Mouse (Mus musculus): Measurements from ENCODE around the gene Ncoa6. TPM values are rescaled to one million over a fixed set of nuclear protein-coding genes. Genes with fewer than 3 reads are reported as not detected.

Gene Ncoa6
- polyA plus RNA-seq, 1 experiment from 2014 or later: 32.7 TPM

DNA sequence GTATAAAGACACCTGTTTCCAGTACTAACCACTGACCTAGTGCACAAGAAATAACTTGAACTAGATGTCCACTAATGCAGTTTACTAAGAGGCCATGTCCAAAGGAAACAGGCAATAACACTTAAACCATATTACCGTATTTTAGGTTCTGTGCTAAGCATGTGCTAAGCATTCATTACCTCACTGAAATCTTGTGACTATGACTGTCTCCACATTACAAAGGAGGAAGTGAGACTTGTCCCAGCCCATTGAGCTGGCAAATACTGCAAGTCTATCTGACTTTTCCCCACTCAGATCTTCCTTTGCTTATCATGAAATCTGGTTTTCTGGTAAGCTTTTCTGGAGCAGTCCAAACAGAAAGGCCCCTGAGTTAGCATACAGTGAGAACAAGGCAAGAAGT, 69.1 kb downstream of the Ncoa6 start:
- no peak overlapping the region for H3K4me2 ChIP-seq (replicated peaks)
- H3K9me3 ChIP-seq: no peaks in the 10 kb centered on the region
- no peak overlapping the region for H3K9ac ChIP-seq (replicated peaks)
- no peaks in the 10 kb centered on the region for H3K27me3 ChIP-seq
- 90% methylated on average over 1 of the region's 1 CpGs for WGBS
- ATAC-seq (ENCODE audit: low FRiP score, low read depth): no peak
- no peak overlapping the region for H3K4me3 ChIP-seq
- no peaks in the 10 kb centered on the region for H3K4me1 ChIP-seq
- H3K36me3 ChIP-seq: peaks cover 73% of the 10 kb centered on the region
- H3K27ac ChIP-seq (replicated peaks): no peak overlapping the region

DNA sequence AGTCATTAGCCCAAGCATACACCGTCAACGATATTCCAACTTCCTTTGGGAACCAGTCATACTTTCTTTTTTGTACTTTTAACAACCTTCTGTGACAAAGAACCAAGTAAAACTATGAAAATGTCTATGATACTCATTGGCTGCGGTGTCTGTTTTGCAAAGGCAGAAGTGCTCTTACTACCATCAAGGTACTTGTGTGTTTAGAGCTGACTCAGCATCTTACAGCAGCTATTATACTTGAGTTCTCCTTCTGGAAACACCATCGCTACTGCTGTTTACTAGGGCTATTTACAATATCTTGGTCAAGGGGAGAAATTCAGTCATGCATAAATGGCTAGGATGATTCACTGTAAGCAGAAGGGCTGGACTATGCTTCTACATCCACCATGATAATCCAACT, 71.8 kb downstream of the Ncoa6 start:
- Histone ChIP-seq H3K4me1 (no peaks in the 10 kb centered on the region), H3K36me3 (peaks cover 69% of the 10 kb centered on the region), H3K27ac (replicated peaks) (no peak overlapping the region), H3K4me3 (no peak overlapping the region), H3K9ac (replicated peaks) (no peak overlapping the region), H3K27me3 (no peaks in the 10 kb centered on the region), H3K9me3 (no peaks in the 10 kb centered on the region), H3K4me2 (replicated peaks) (no peak overlapping the region)
- WGBS: 98% methylated on average over 4 of the region's 4 CpGs
- ATAC-seq (ENCODE audit: low FRiP score, low read depth): no peak

DNA sequence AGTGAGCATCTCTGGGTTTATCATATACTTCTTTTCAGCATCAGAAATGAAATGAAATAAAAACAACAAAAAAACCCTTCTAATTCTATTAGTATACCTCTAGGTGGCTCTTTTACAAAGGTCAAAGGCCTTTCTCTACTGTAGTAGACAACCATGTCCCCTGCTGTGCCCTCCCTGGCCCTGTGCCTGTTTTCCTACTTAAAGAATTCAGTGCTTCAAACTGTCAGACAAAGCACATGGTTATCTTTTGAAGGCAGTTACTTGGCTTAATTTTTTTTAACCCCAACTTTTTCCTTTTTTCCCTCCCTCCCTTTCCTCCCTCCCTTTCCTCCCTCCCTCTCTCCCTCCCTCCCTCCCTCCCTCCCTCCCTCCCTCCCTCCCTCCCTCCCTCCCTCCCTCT, 73.4 kb downstream of the Ncoa6 start:
- Histone ChIP-seq H3K36me3 (peaks cover 62% of the 10 kb centered on the region), H3K27ac (replicated peaks) (no peak overlapping the region), H3K9me3 (no peaks in the 10 kb centered on the region), H3K27me3 (no peaks in the 10 kb centered on the region), H3K4me3 (no peak overlapping the region), H3K4me2 (replicated peaks) (no peak overlapping the region), H3K9ac (replicated peaks) (no peak overlapping the region), H3K4me1 (no peaks in the 10 kb centered on the region)
- no peak for ATAC-seq (ENCODE audit: low FRiP score, low read depth)

DNA sequence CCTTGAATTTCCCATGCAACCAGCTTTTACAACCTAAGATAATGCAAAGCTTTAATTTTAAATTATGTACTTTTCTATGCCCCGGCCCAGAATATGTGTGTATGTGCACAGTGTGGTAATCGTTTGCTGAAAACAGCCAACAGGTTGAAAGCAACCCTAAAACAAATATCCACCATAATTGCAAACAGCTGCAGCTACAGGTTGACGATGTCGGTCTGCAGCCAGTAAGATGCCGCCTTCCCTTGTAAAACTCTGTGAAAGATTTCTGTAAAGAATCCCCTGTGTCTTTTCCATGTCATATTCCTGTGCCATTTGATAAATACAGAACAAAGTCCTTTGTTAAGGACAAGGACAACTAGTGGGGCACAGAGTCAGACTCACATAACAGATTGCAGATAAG, 79.1 kb downstream of the Ncoa6 start:
- peaks cover 51% of the 10 kb centered on the region for H3K36me3 ChIP-seq
- no peak overlapping the region for H3K4me3 ChIP-seq
- H3K4me1 ChIP-seq: no peaks in the 10 kb centered on the region
- ATAC-seq (ENCODE audit: low FRiP score, low read depth): no peak
- WGBS: 88% methylated on average over 5 of the region's 5 CpGs
- no peak overlapping the region for H3K9ac ChIP-seq (replicated peaks)
- H3K9me3 ChIP-seq: no peaks in the 10 kb centered on the region
- no peak overlapping the region for H3K4me2 ChIP-seq (replicated peaks)
- no peaks in the 10 kb centered on the region for H3K27me3 ChIP-seq
- no peak overlapping the region for H3K27ac ChIP-seq (replicated peaks)

DNA sequence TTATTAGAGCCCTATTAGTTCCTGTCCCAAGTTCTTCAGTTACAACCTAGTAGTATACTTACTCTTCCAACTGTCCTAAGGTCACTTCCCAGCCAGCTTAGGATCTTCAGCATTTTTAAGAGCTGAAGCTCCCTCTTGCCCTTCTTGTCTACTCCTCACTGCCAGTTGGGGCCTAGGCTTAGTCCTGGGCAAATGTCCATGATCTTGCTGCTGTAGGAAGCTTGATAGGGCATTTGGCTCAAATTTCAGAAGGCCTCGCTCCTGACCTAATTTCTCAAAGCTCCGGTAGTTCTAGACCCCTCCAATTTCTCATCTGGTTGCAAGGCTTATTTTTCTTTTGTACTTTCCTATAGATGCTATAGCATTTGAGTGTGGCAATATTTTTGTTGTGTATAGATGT, 85.1 kb downstream of the Ncoa6 start:
- ATAC-seq (ENCODE audit: low FRiP score, low read depth): no peak
- H3K4me3 ChIP-seq: no peak overlapping the region
- H3K9me3 ChIP-seq: no peaks in the 10 kb centered on the region
- 95% methylated on average over 2 of the region's 2 CpGs for WGBS
- H3K27ac ChIP-seq (replicated peaks): no peak overlapping the region
- H3K4me2 ChIP-seq (replicated peaks): no peak overlapping the region
- no peaks in the 10 kb centered on the region for H3K27me3 ChIP-seq
- peaks cover 62% of the 10 kb centered on the region for H3K36me3 ChIP-seq
- peaks cover 26% of the 10 kb centered on the region for H3K4me1 ChIP-seq
- no peak overlapping the region for H3K9ac ChIP-seq (replicated peaks)

DNA sequence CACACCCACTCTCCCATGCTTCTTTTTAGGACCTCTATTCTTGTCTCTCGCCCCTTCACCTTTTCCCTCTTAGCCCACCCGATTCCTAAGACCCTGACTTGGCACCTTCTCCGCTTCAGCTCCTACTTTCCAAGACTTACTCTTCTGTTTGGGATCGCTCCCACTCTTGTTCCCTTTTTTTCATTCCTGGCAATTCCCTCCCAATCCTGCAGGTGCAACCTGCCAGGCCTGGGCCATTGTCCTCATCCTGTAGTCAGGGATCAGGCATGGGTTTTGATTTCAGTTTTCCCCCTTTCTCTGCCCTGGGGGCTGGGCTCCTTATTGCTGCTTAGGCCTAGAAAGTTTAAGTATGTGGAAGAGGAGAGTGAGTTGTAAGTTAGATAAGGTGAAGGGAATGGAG, 86.6 kb downstream of the Ncoa6 start:
- no peaks in the 10 kb centered on the region for H3K27me3 ChIP-seq
- peaks cover 58% of the 10 kb centered on the region for H3K36me3 ChIP-seq
- ATAC-seq (ENCODE audit: low FRiP score, low read depth): no peak
- H3K9ac ChIP-seq (replicated peaks): peak overlapping the region; percentile 0; the same call in 1 of the 2 replicates
- no peak overlapping the region for H3K4me3 ChIP-seq
- no peak overlapping the region for H3K27ac ChIP-seq (replicated peaks)
- no peak overlapping the region; the same call in 1 of the 2 replicates for H3K4me2 ChIP-seq (replicated peaks)
- peaks cover 39% of the 10 kb centered on the region for H3K4me1 ChIP-seq
- WGBS: 53% methylated on average over 4 of the region's 4 CpGs
- no peaks in the 10 kb centered on the region for H3K9me3 ChIP-seq

DNA sequence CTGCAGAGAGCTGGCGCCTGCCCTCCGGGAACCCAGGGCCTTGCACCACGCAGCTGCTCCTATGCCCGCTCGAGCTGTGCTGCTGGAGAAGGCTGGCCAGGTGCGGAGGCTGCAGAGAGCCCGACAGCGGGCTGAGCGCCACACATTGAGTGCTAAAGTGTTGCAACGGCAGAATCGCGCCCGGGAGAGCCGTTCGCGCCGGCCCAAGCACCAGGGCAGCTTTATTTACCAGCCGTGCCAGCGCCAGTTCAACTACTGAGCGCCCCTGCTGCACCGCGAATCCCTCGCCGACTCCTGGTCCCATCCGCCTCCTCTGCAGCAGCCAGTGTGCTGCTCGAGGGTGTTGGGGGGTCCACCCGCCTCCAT, 87.2 kb downstream of the Ncoa6 start:
- H3K4me3 ChIP-seq: no peak overlapping the region
- H3K4me2 ChIP-seq (replicated peaks): peak overlapping the region; percentile 26
- peaks cover 39% of the 10 kb centered on the region for H3K4me1 ChIP-seq
- no peak for ATAC-seq (ENCODE audit: low FRiP score, low read depth)
- WGBS: 17% methylated on average over 27 of the region's 27 CpGs
- no peak overlapping the region for H3K27ac ChIP-seq (replicated peaks)
- no peaks in the 10 kb centered on the region for H3K27me3 ChIP-seq
- peaks cover 58% of the 10 kb centered on the region for H3K36me3 ChIP-seq
- peak overlapping the region; percentile 0; the same call in 1 of the 2 replicates for H3K9ac ChIP-seq (replicated peaks)
- no peaks in the 10 kb centered on the region for H3K9me3 ChIP-seq

DNA sequence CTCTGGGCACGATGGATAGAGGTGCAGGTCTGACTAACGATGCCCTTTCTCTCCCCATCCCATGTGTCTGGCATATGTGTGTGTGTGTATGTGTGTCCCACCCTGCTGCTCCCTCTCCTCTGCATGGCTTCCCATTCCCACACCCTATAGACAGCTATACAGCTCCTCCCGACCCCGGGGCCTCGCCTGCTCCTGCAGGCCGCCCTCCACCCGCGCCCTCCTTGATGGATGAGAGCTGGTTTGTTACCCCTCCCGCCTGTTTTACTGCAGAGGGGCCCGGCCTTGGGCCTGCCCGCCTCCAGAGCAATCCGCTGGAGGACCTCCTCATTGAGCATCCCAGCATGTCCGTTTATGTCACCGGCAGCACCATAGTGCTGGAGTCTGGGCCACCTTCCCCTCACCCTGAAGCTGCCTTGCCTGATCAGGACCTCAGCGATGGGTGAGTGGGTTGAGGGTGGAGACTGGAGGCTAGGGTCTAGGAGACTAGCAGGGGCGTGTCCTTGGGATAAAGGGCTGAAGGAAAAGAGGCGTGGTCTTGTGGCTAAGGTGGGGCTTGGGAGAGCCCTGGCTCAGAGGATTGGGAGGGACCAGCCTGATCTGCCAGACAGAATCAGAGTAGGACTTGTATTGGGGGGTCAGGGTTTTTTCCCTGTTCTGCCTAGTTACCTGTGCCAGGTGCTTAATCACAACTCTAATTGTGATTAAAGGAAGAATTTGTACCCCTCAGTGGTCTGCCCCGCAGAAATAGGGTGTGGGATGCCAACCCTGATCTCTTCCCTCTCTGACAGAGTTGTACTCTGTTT, 87.8 kb downstream of the Ncoa6 start:
- 55% methylated on average over 18 of the region's 18 CpGs for WGBS
- H3K36me3 ChIP-seq: peaks cover 52% of the 10 kb centered on the region
- H3K27ac ChIP-seq (replicated peaks): no peak overlapping the region; the same call in 1 of the 2 replicates
- peak overlapping the region; percentile 7; the same call in 1 of the 2 replicates for H3K9ac ChIP-seq (replicated peaks)
- no peak overlapping the region for H3K4me3 ChIP-seq
- H3K27me3 ChIP-seq: 0 out of 2 replicates have a peak, but pooled peaks cover under 1% of the 10 kb centered on the region
- H3K4me2 ChIP-seq (replicated peaks): peak overlapping the region; percentile 26
- no peaks in the 10 kb centered on the region for H3K9me3 ChIP-seq
- ATAC-seq (ENCODE audit: low FRiP score, low read depth): no peak
- H3K4me1 ChIP-seq: peaks cover 40% of the 10 kb centered on the region

DNA sequence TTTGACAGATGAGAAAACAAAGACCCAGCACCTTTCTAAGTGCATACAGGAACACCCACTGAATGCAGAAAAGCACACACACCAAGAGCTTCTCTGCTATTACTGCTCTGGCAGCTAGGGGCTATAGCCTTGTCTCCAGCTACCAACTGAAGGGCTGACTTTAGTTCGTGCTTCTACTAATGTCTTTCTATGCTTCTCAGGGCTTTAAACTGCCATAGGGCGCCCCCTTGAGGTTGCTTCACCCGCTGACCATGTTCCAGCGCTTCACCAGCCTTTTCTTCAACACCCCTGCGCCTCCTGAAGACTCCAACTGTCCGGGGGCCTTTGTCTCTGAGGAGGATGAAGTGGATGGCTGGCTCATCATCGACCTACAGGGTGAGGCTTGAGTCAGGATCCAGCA, 88.6 kb downstream of the Ncoa6 start:
- Histone ChIP-seq H3K4me2 (replicated peaks) (peak overlapping the region; percentile 26; the same call in 1 of the 2 replicates), H3K4me3 (0 out of 2 replicates have a peak overlapping the region, but pooled peaks have one; percentile 6), H3K4me1 (peaks cover 45% of the 10 kb centered on the region), H3K27me3 (peaks cover 9% of the 10 kb centered on the region), H3K9me3 (no peaks in the 10 kb centered on the region), H3K36me3 (peaks cover 46% of the 10 kb centered on the region), H3K9ac (replicated peaks) (0 out of 2 replicates have a peak overlapping the region, but pooled peaks have one; percentile 0), H3K27ac (replicated peaks) (no peak overlapping the region)
- WGBS: 22% methylated on average over 7 of the region's 7 CpGs
- ATAC-seq (ENCODE audit: low FRiP score, low read depth): no peak

DNA sequence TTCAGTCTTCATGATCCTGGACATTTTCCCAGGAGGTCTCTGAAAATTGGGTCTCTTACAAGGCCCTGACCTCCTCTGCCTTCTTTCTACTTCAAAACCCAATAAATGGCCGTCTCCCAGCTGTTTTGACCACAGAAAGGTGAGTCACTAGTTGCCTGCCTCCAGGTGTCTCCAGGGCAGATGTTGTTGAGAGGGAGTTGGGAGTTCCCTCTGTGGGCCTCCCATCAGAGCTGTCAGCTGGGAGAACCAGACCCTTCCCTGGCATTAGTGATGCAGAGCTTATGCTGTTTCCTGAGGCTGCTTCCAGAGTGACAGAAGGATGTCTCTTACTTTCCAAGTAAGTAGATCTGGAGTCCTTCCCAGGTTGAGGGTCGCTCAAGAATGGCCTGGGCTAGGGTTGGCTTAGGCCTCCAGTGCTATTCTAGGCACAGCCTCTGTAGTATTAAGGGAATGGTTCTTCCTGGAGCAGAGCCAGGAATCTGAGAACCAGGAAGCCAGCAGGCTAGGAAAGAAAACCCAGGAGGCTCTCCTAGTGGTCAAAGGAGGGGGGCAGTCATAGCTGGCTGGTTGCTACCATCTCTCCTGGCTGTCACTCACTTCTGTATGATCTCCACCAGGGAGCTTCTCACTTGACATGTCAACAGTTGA, 90.8 kb downstream of the Ncoa6 start:
- Histone ChIP-seq H3K4me3 (peak overlapping the region; percentile 76), H3K9me3 (no peaks in the 10 kb centered on the region), H3K4me2 (replicated peaks) (peak overlapping the region; percentile 58), H3K27ac (replicated peaks) (no peak overlapping the region), H3K36me3 (peaks cover 27% of the 10 kb centered on the region), H3K9ac (replicated peaks) (peak overlapping the region; percentile 52), H3K4me1 (peaks cover 45% of the 10 kb centered on the region), H3K27me3 (peaks cover 20% of the 10 kb centered on the region)
- WGBS: 84% methylated on average over 2 of the region's 2 CpGs
- no peak for ATAC-seq (ENCODE audit: low FRiP score, low read depth)

DNA sequence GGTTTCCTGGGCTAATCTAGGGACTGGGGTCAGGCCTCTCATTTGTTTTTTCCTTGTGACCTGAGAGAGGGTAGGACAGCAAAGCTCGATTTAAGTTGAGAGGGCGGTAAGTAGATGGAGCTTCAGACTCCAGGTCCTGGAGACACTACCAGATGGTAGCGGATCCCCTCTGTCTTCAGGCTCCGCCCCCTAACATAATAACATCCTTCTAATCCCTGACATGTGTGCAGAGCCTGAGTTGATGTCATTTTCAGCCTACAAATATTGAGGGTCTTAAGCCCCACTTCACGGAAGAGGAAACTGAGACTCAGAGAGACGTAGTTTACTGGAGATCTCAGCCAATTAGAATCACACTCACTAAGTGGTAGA, 91.4 kb downstream of the Ncoa6 start:
- Histone ChIP-seq H3K4me1 (peaks cover 45% of the 10 kb centered on the region), H3K36me3 (peaks cover 21% of the 10 kb centered on the region), H3K9ac (replicated peaks) (peak overlapping the region; percentile 86), H3K27ac (replicated peaks) (peak overlapping the region; percentile 97), H3K4me3 (peak overlapping the region; percentile 76), H3K27me3 (peaks cover 20% of the 10 kb centered on the region), H3K4me2 (replicated peaks) (peak overlapping the region; percentile 58), H3K9me3 (no peaks in the 10 kb centered on the region)
- 16% methylated on average over 6 of the region's 6 CpGs for WGBS
- ATAC-seq (ENCODE audit: low FRiP score, low read depth): peak; percentile 24

DNA sequence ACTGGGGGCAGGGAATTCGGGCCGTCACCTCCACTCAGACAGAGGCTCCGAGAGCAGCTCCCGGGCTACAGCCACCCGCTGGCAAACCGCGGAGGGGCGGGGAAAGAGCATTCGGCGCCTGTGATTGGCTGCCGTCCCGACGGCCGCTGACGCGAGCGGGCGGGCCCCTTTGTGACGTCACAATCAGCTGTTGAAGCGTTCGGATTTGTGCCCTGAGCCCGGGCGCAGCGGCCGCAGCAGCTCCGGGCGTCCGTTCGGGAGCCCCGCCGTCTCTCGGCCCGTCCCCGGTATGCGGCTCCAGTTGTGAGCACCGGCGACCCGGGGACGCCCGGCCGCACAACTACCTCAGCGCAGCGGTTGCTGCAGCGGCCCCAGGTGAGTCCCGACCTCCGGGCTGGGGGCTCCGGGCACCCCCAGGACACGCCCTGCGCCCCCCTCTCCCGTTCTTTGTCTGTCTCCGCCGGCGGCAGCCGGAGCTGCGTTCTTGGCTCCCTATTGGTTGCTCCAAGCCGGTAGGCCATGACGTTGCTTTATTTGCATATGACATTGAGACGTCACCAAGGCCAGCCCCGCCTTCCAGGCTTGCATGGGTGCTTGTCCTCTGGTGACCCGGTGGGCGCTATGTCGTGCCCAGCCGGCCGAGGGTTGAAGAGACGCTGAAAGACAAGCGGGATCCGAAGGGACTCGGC, 91.9 kb downstream of the Ncoa6 start:
- H3K9me3 ChIP-seq: no peaks in the 10 kb centered on the region
- under 1% methylated on average over 67 of the region's 68 CpGs for WGBS
- ATAC-seq (ENCODE audit: low FRiP score, low read depth): peak; percentile 92
- peak overlapping the region; percentile 58 for H3K4me2 ChIP-seq (replicated peaks)
- H3K4me3 ChIP-seq: peak overlapping the region; percentile 76
- peak overlapping the region; percentile 97 for H3K27ac ChIP-seq (replicated peaks)
- peaks cover 16% of the 10 kb centered on the region for H3K36me3 ChIP-seq
- peak overlapping the region; percentile 86 for H3K9ac ChIP-seq (replicated peaks)
- H3K4me1 ChIP-seq: peaks cover 44% of the 10 kb centered on the region
- peaks cover 20% of the 10 kb centered on the region for H3K27me3 ChIP-seq

Measured in midbrain, embryonic 12.5 days (tissue).